Mouse (Mus musculus) embryo, embryonic 10.5 days (tissue): ENCODE measurements around the gene Khk.

ENCODE experiments used
- DNase-seq: peaks from one replicate; pipeline ENCODE4 v3.0.0-alpha.2; 2015; ENCODE audit warnings: low spot score

The Khk gene

DNA sequence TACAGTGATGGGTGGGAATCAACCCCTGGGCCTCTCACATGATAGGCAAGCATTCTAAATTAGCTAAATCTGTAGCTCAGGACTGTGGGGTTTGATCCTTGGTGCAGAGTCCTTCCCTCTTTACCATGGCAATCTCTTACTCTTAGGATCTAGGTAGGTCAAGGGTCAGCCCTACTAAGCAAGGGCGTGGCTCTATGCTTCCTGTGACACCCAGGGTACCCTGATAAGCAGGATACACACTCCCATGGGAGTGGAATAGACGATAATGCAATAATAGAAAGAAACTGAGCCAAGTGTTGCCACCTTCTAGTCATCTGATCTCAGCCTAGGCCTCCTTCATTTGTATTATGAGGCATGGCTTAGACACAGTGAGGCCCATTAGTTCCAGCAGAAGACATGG is 48.2 kb downstream of the Khk start:
- no peak for DNase-seq

- no peak for DNase-seq
These were observed 53.8 kb downstream of the Khk start for GRCm38 (mm10) chr5:30974870-30975656.
